Mouse (Mus musculus) A20 (cell line): ENCODE data around the gene Ccdc114.
A peak's percentile ranks its signal among the peaks of the same experiment; 100 is the strongest.

Experiments used
- DNase-seq: peaks from one replicate; pipeline ENCODE4 v3.0.0-alpha.2; 2011; ENCODE audit warnings: low read depth, low spot score

The Ccdc114 gene

DNA sequence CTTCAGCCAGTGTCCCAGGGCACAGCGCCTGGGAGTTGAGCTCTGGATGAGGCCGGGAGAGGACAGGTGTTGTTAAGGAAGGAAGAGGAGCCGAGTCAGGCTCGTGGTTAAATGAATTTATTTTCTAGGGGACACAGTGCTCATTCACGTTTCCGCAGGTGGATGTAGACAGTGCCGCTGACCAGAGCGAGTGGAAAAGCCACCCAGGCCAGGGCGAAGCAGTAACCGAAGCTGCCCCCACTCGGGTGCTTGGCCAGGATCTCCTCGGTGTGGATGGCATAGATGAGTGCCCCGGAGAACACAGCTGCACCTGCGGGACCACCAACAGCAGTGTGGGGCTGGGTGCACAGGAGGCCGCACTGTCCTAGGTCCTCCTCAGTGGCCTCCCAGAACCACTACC, 5.9 kb upstream of the Ccdc114 start:
- DNase-seq, result no peak

- DNase-seq, result peak; percentile 43
These were observed 4.7 kb upstream of the Ccdc114 start for GRCm38 (mm10) chr7:45919083-45919671.

DNA sequence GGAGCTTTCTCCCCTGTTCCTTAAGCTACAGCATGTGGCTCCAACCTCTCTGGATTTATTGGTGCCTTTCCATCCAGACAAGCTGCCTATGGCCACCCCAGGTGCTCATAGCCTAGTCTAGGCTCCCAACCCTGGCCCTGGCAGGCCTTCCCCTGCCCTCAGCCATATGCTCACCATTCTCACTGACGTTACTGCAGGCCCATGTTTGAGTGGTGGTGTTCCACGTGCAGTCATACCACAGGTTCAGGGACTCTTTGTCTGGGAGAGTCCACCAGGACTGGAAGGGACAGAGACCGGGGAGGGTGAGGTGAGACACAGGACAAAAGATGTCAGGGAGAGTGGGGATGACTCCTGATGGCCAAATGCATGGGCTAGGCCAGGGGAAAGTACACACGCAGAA, 4.1 kb upstream of the Ccdc114 start:
- no peak for DNase-seq

GRCm38 (mm10) chr7:45920583-45921241, 3.2 kb upstream of the Ccdc114 start:
- DNase-seq, result no peak

GRCm38 (mm10) chr7:45921242-45921621, 2.6 kb upstream of the Ccdc114 start, which contains the start of gene Emp3:
Gene Emp3, minus strand, starts transcription at chr7:45921404.
- peak; percentile 73 for DNase-seq

GRCm38 (mm10) chr7:45921950-45922600, 1.8 kb upstream of the Ccdc114 start:
- DNase-seq, result peak; percentile 27

GRCm38 (mm10) chr7:45922928-45923761, 727 bp upstream of the Ccdc114 start:
- DNase-seq, result peak; percentile 99

DNA sequence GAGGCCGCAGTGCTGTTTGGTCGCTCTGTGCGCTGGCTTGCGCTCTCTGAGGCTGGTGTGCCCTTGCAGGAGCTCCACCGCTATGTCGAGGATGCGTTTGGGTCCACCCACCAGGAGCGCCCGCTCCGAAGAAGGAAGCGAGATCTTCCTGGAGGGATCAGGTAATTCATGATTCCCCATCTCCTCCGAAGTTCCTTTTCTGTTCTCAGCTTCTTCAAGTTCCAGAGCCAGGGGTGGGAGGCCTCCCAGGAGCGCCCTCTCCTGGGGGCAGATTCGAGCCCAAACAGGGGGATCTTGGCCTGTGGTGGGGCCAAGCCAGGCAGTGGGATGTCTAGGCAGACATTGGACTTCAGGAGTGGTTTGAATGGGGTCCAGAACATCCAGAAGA, 551 bp downstream of the Ccdc114 start:
- DNase-seq, result no peak

GRCm38 (mm10) chr7:45928626-45929295, 4.9 kb downstream of the Ccdc114 start:
- no peak for DNase-seq

- no peak for DNase-seq
These were observed 5.8 kb downstream of the Ccdc114 start for GRCm38 (mm10) chr7:45929688-45930087.

GRCm38 (mm10) chr7:45933766-45934165, 9.9 kb downstream of the Ccdc114 start:
- peak; percentile 53 for DNase-seq

DNA sequence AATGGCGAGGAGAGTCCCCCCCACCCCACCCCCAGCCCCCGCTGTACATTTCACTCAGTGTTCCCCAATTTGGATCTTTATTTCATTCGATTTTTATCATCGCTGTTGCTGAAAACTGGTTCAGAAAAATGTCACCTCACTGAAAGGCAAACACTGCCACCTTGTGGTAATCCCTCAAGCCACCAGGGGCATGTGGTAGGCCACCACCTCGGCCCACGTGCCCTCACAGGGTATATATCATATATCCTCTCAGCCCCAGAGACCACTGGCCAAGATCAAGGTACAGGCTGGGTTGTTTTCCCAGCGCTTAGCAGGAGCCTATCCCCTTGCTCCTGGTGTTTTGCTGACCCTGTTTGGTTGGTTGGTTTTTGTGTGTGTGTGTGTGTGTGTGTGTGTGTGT, 11.2 kb downstream of the Ccdc114 start:
- DNase-seq, result peak; percentile 79

DNA sequence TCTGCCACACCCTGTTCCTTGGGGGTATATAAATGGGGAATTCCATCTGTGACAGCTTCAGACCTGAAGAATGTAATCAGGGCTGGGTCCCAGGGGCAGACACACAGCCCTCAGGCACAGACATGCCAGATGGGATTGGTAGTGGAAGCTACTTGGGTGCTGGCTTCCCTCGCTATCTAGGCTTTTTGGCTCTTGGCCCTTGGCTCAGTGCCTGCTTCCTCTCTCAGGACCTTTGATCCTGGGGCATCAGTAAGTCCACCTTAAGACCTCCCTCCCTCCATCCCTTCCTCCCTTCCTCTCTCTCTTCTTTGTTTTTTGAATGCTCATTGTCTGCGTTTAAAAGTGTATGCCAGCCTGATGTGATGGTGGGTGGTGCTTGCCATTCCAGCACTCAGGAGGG, 16.0 kb downstream of the Ccdc114 start:
- DNase-seq, result no peak

- no peak for DNase-seq
These were observed 18.1 kb downstream of the Ccdc114 start for GRCm38 (mm10) chr7:45941986-45942385.

GRCm38 (mm10) chr7:45943280-45943679, 19.4 kb downstream of the Ccdc114 start:
- peak; percentile 50 for DNase-seq

DNA sequence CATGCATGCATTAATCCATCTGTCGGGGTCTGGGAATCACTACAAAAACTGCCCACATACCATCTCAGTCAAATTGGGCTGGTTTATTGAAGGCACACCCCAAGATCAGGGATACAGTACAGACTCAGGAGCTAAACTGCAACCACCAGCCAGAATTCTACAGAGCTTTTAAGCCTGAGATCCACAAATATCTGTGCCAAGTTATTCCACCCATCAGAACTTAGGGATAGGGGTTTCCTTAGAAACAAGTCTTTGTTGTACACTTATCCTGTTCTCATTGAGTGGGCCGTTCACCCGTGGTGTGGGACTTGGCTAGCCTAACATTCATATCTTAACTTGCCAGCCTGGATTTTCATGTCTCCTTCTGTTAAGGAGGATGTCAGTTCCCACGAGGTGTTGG, 25.2 kb downstream of the Ccdc114 start:
- DNase-seq, result no peak

DNA sequence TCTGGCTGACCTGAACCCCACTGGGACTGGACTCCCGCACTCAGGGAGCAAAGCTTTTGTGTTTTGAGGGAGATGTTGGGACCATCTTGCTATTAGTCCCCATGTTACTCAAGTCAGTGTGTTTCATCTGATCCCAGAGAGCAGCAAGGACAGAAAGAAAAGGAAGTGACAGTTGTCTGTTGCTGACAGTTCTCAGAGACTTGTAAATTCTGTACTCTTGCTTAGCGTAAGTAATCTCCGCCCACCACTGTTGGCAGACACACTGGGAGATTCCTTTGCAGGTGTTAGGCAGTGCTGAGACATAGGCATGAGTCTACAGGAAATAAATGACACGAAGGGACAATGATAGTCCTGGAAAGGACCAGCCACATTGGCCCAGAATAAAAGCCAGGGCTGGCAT, 32.7 kb downstream of the Ccdc114 start:
- no peak for DNase-seq

- DNase-seq, result no peak
These were observed 48.2 kb downstream of the Ccdc114 start for GRCm38 (mm10) chr7:45971831-45972723.

DNA sequence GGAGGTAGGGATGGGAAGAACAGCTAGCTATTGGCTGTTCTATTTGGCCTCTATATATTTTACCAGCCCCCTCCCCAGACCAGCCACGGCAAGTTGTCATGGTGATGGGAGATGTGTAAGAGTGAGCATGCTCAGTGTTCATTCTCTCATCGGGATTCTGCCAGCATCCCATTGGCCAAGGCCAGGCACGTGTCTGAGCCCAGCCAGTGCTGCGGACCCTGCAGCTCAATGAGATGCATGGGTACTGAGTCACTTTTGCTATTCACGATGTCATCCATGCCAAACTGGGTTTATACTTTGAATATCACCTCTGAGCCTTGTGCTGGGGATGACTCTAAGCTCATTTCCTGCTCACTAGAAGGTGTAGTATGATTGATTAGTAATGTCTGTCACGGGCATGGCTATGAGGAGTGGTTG, 49.4 kb downstream of the Ccdc114 start:
- DNase-seq, result no peak

GRCm38 (mm10) chr7:45974103-45974502, 50.2 kb downstream of the Ccdc114 start:
- no peak for DNase-seq

DNA sequence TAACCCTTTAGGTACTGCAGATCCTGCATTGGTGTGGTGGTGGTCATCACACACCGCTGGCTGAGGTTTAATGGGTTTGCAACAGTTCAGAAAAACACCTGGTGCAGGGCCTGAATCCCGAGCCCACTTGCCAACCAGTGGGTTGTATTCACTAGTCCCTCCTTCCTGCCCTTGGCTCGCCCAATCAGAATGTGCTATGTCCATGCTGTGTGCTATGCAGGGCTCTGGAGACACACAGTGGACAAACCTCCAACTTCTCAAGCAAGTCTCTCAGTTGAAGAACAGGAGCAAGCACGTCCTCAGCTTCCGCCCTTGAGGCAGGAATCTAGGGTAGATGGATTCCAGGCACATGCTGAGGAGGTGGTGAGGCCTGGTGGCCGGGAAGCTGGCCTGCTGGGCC, 50.6 kb downstream of the Ccdc114 start:
- no peak for DNase-seq
